Mouse (Mus musculus) neutrophil, adult 5-6 weeks (primary cell): ENCODE results near the gene Idh3a. TPM values are rescaled to one million over a fixed set of nuclear protein-coding genes. Genes with fewer than 3 reads are reported as not detected.
A peak's percentile ranks its signal among the peaks of the same experiment; 100 is the strongest.

Experiments
- ATAC-seq: fragments of 151-379, 151-347 bp; 2 replicates; pipeline ENCODE4 v1.8.0; 2017; ENCODE audit warnings: mild to moderate bottlenecking, moderate TSS enrichment; ENCODE audit not compliant: insufficient number of reproducible peaks, poor library complexity, low FRiP score, severe bottlenecking; ENCODE audit errors: extremely low read depth
- total RNA-seq: library from RNA; stranded (forward); fragments of 200-1000 nt; gene quantifications from 2 replicates; pipeline ENCODE4 v1.2.3, GENCODE M21; 2017

Idh3a gene
- 14.4 and 14.8 TPM in 2 replicates for total RNA-seq

- ATAC-seq = peak; percentile 96
Measured at GRCm38 (mm10) chr9:54586199-54587061, at the start of gene Idh3a. Gene Idh3a (plus strand): TSS chr9:54586334.

- no peak for ATAC-seq
Measured at GRCm38 (mm10) chr9:54537030-54537429, 49.1 kb upstream of the Idh3a start.

GRCm38 (mm10) chr9:54537480-54537879 is 48.7 kb upstream of the Idh3a start:
- ATAC-seq = no peak

GRCm38 (mm10) chr9:54538244-54538643 is 47.9 kb upstream of the Idh3a start:
- ATAC-seq = no peak

GRCm38 (mm10) chr9:54538684-54539083 is 47.5 kb upstream of the Idh3a start, which contains the start of gene Sh2d7:
Gene Sh2d7 (plus strand): TSS chr9:54538984.
- no peak for ATAC-seq

GRCm38 (mm10) chr9:54540801-54541200 is 45.3 kb upstream of the Idh3a start:
- no peak for ATAC-seq

- no peak for ATAC-seq
Measured at GRCm38 (mm10) chr9:54544212-54544953, 41.8 kb upstream of the Idh3a start.

GRCm38 (mm10) chr9:54544954-54545315 is 41.2 kb upstream of the Idh3a start:
- ATAC-seq = no peak

GRCm38 (mm10) chr9:54547536-54547935 is 38.6 kb upstream of the Idh3a start:
- 0 out of 2 replicates have a peak, but pooled peaks have one; percentile 31 for ATAC-seq

GRCm38 (mm10) chr9:54549433-54549832 is 36.7 kb upstream of the Idh3a start:
- no peak for ATAC-seq

- ATAC-seq = no peak
Measured at GRCm38 (mm10) chr9:54552409-54552808, 33.7 kb upstream of the Idh3a start.

- peak; percentile 49; the same call in 1 of the 2 replicates for ATAC-seq
Measured at GRCm38 (mm10) chr9:54555044-54555443, 31.1 kb upstream of the Idh3a start.

- ATAC-seq = no peak
Measured at GRCm38 (mm10) chr9:54558731-54559130, 27.4 kb upstream of the Idh3a start.

GRCm38 (mm10) chr9:54559771-54560471 is 26.2 kb upstream of the Idh3a start, which contains the start of gene Cib2:
Gene Cib2 (minus strand): TSS chr9:54560218.
- ATAC-seq = peak; percentile 91

- ATAC-seq = no peak
Measured at GRCm38 (mm10) chr9:54560831-54561601, 25.1 kb upstream of the Idh3a start.

- ATAC-seq = no peak
Measured at GRCm38 (mm10) chr9:54566958-54567357, 19.2 kb upstream of the Idh3a start.

- no peak for ATAC-seq
Measured at GRCm38 (mm10) chr9:54568732-54569131, 17.4 kb upstream of the Idh3a start.

- no peak for ATAC-seq
Measured at GRCm38 (mm10) chr9:54571130-54571839, 14.8 kb upstream of the Idh3a start.
